Mouse (Mus musculus): ENCODE data around the gene Kcns1.
A peak's percentile ranks its signal among the peaks of the same experiment; 100 is the strongest.

- TF ChIP-seq CTCF (IDR thresholded peaks at IDR 0.05; ENCODE audit: low read depth) = peak; percentile 43
- TF ChIP-seq EP300 (IDR thresholded peaks at IDR 0.05; ENCODE audit: low read depth) = no peak
Observed at GRCm38 (mm10) chr2:164188722-164189121, 17.8 kb upstream of the Kcns1 start.

All from heart, postnatal 0 days (tissue).